Mouse (Mus musculus) ovary, adult 10 weeks (tissue): Measurements from ENCODE around the gene F9. TPM values are rescaled to one million over a fixed set of nuclear protein-coding genes. Genes with fewer than 3 reads are reported as not detected.

Experiments used
- polyA plus RNA-seq: library from polyadenylated mRNA; stranded (reverse); fragments of 350-450 nt; fragmentation: Illumina TruSeq; extraction: RNeasy Lipid Tissue Mini Kit (QIAGEN cat#74804); gene quantifications from one replicate; pipeline ENCODE4 v1.2.3, GENCODE M21; 2014

Gene F9
- polyA plus RNA-seq: not detected

DNA sequence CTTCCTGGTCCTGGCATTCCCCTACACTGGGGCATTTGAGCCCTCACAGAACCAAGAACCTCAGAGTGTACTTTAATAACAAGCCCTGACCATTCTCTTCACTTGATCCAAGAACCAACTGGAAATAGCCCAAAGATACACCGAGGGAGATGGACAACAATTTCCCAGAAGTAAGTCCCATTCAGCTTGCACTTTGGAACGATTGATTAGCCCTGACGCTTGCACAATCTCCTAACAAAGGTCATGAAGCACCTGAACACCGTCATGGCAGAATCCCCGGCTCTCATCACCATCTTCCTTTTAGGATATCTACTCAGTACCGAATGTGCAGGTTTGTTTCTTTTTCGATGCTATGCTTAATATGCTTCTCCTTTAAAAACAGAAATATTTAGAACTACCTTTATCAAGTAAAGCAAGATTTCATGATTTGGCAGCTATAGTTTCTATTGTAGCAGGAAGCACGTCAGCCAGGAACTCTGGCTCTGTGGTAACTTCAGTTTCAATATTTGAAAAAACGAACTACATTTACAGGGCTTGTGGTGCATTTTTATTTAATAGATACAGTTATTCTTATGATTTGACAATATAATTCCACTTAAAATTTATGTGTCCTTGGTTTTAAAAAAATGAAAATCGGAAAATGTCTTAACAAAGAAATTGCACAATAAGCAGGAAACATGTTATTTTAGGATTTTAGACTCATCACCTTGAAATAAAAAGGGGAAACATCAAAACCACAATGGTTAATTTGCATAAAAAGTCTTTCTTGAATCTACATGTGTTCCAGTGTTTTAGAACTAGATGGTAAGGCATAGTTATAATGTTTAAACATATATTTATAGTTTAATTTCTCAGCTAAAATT is at the start of gene F9:
Gene F9 (plus strand): TSS at position 244 of the 863 bp plus-strand sequence.

Other genes with a start within 250 kb of the F9 start
- 3.2 TPM for gene Mcf2, start 179.6 kb downstream of the F9 start, polyA plus RNA-seq